ENCODE assay signal across 9 mouse cellular contexts in the genomic region with DNA sequence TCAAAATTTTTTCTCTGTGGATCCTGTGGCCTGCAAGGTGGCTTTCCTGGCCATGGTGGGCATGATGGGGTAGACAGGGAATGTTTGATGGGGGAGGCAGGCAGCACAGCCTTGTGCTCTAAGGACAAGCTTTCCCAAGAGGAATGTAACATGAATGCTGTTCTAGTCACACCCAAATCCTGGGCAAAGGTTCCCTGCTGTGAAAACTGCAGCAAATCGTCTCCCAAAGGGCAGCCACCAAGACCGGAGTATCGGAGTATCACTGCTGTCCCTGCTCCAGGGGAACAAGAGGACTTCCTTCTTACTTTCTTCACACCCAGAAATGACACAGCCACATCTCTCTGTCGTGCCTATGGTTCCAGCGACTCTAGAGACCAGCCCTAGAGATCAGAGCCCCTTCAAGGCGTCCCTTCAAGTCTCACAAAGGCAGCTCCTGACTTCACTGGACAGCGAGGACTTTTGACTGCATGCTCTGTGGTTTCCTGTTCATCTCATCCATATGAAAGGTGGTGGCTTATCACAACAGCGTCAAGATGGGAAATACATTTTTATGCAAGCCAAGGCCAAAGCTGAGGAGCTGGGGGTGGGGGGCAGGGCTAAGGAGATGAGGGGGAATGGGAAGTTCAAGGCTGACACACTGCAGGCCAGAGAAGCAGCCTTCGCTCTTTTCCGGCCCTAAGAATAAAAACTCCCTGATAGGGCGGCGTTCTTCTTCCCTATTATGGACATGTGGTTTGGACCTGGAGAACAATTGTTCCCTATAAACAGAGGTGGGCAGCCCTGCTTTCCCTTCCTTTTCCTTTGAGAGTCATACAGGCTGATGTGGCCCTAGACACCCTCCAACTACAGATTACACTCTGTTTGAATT. TPM values are rescaled to one million over a fixed set of nuclear protein-coding genes. Genes with fewer than 3 reads are reported as not detected.
DNase-seq lines count a peak whose midpoint lies in the region; ATAC-seq and TF ChIP-seq lines count a peak whose summit lies in the region.
"Had no signal": no experiment of that assay in that cellular context is flagged by ENCODE, and none has a peak within 500 bp of the region (broad histone marks: within the 10 kb centered on the region; RNA-seq: fewer than 3 reads in every experiment).

No protein-coding gene starts in this region.

- H3K36me3 ChIP-seq in macrophage (ENCODE audit: inconsistent target), result no peaks in the 10 kb centered on the region
- no peaks in the 10 kb centered on the region for H3K36me3 ChIP-seq in forebrain, postnatal 0 days (ENCODE audit: insufficient read depth)
- H3K36me3 ChIP-seq: limb, embryonic 13.5 days had no signal

- no peaks in the 10 kb centered on the region for H3K4me1 ChIP-seq in forebrain, postnatal 0 days (ENCODE audit: insufficient read depth)

- no peaks in the 10 kb centered on the region for H3K79me2 ChIP-seq in macrophage (ENCODE audit: inconsistent target)

- H3K27ac ChIP-seq in macrophage, result peak overlapping the region; percentile 78
- H3K27ac ChIP-seq in forebrain, postnatal 0 days (ENCODE audit: low read depth, low read length), result no peak overlapping the region
- H3K27ac ChIP-seq: limb, embryonic 13.5 days had no signal

- H3K4me3 ChIP-seq in macrophage (ENCODE audit: inconsistent target), result no peak overlapping the region
- H3K4me3 ChIP-seq in forebrain, postnatal 0 days (ENCODE audit: low read depth, low read length), result no peak overlapping the region
- H3K4me3 ChIP-seq: limb, embryonic 13.5 days had no signal

- H3K27me3 ChIP-seq in forebrain, postnatal 0 days (ENCODE audit: insufficient read depth, low read length), result no peaks in the 10 kb centered on the region
- H3K27me3 ChIP-seq: limb, embryonic 13.5 days had no signal

- H3K9ac ChIP-seq in forebrain, postnatal 0 days, result no peak overlapping the region
- H3K9ac ChIP-seq: limb, embryonic 13.5 days had no signal

- H3K9me3 ChIP-seq in forebrain, postnatal 0 days (ENCODE audit: low read length), result no peaks in the 10 kb centered on the region
- H3K9me3 ChIP-seq: limb, embryonic 13.5 days had no signal

- peak; percentile 25 for DNase-seq in gastrocnemius, postnatal 25 days
- no peak for DNase-seq in gastrocnemius, postnatal 14 days
- DNase-seq in heart, adult 8-10 months (ENCODE audit: low spot score), result peak; percentile 78
- DNase-seq in kidney, postnatal 14 days, result peak; percentile 47
- no peak for DNase-seq in retina, embryonic 14.5 days (ENCODE audit: low spot score)
- DNase-seq in c-Kit-positive CD71-positive TER-119-positive erythroid progenitor cells, embryonic 14.5 days (ENCODE audit: low spot score), result no peak
- DNase-seq in forebrain, postnatal 0 days, result no peak

- intact Hi-C loops in gastrocnemius, postnatal 14 days (cut with DNase I; ENCODE audit: low total_unique reads), result no loop called here

- ATAC-seq in forebrain, postnatal 0 days, result no peak

- TF ChIP-seq CTCF in forebrain, postnatal 0 days (IDR thresholded peaks at IDR 0.05; ENCODE audit: low read depth), result no peak

- H3K4me2 ChIP-seq in forebrain, postnatal 0 days (ENCODE audit: low read depth), result no peak overlapping the region
- H3K4me2 ChIP-seq: limb, embryonic 13.5 days had no signal

- 23% methylated on average over 12 of the region's 12 CpGs for WGBS in macrophage (ENCODE audit: missing documents)
- WGBS in forebrain, postnatal 0 days, result 73% methylated on average over 12 of the region's 12 CpGs

RNA-seq across cellular contexts. Expression of gene Itpkb, which starts 27.8 kb away (rescaled TPM):
- total RNA-seq in gastrocnemius, postnatal 25 days (2021), result 10 to 100 TPM; 16.0 to 18.0 TPM
- total RNA-seq in gastrocnemius, postnatal 14 days (2021), result 10 to 100 TPM; 27.6 to 28.6 TPM
- total RNA-seq in heart, adult 8-10 months (2022), result 10 to 100 TPM; 40.9 to 59.4 (median 57.3) TPM
- total RNA-seq in macrophage (2018; cell fraction: chromatin; rRNA removed), result 1,000 to 10,000 TPM in 4 of 26 experiments, 100 to 1,000 TPM in 22; 236 to 1,218 (median 566) TPM
- 100 to 1,000 TPM in 10 of 26 experiments, 10 to 100 TPM in 16; 60.5 to 237 (median 89.4) TPM for total RNA-seq in macrophage (2018; cell fraction: cytosol; rRNA removed)
- 100 to 1,000 TPM; 208 to 665 (median 325) TPM for total RNA-seq in macrophage (2018; cell fraction: nucleus; rRNA removed)
- polyA plus RNA-seq in macrophage (2018), result 43.7 to 63.0 TPM (median 46.1 TPM) in 3 replicates
- 6.4 and 6.5 TPM in 2 replicates for total RNA-seq in forebrain, postnatal 0 days (2014; rRNA removed)
- polyA plus RNA-seq in forebrain, postnatal 0 days (2015; fragmentation: Nextera tagmentation; extraction: Ambion mirVana), result 1.3 and 1.9 TPM in 2 replicates

RNA-seq across cellular contexts. Expression of gene Psen2, which starts 39.2 kb away (rescaled TPM):
- 1 to 10 TPM; 6.8 to 8.4 TPM for total RNA-seq in gastrocnemius, postnatal 25 days (2021)
- 10 to 100 TPM in 1 of 2 experiments, 1 to 10 TPM in 1; 10.0 to 10.3 TPM for total RNA-seq in gastrocnemius, postnatal 14 days (2021)
- 10 to 100 TPM; 14.7 to 16.0 (median 15.3) TPM for total RNA-seq in heart, adult 8-10 months (2022)
- total RNA-seq in macrophage (2018; cell fraction: chromatin; rRNA removed), result 100 to 1,000 TPM in 16 of 26 experiments, 10 to 100 TPM in 10; 32.5 to 233 (median 114) TPM
- total RNA-seq in macrophage (2018; cell fraction: cytosol; rRNA removed), result 100 to 1,000 TPM in 17 of 26 experiments, 10 to 100 TPM in 9; 77.9 to 145 (median 110) TPM
- 100 to 1,000 TPM in 24 of 26 experiments, 10 to 100 TPM in 2; 40.1 to 232 (median 163) TPM for total RNA-seq in macrophage (2018; cell fraction: nucleus; rRNA removed)
- 78.3 to 104 TPM (median 84.9 TPM) in 3 replicates for polyA plus RNA-seq in macrophage (2018)
- total RNA-seq in forebrain, postnatal 0 days (2014; rRNA removed), result 18.9 and 22.8 TPM in 2 replicates
- polyA plus RNA-seq in forebrain, postnatal 0 days (2015; fragmentation: Nextera tagmentation; extraction: Ambion mirVana), result 16.0 and 17.9 TPM in 2 replicates

Comparison
In these comparisons a context has a peak if more than half of its experiments do, and no peak if none do; other contexts are left out.
1. DNase-seq: peak in gastrocnemius, postnatal 25 days (single experiment), heart, adult 8-10 months (single experiment) and kidney, postnatal 14 days (single experiment); none in gastrocnemius, postnatal 14 days (single experiment), retina, embryonic 14.5 days (single experiment), c-Kit-positive CD71-positive TER-119-positive erythroid progenitor cells, embryonic 14.5 days (single experiment) and forebrain, postnatal 0 days (single experiment).